Mouse (Mus musculus): ENCODE measurements at regions not wholly inside any gene's neighbourhood (a gene's known extent, or its start where the extent isn't known, plus 50 kb on each side); places are given as distances from the start of the nearest gene placed in this dataset.

- no peak for DNase-seq (ENCODE audit: low spot score)
- WGBS, result 67% methylated on average over 10 of the region's 10 CpGs
- H3K4me1 ChIP-seq, result 0 out of 2 replicates have a peak, but pooled peaks cover 2% of the 10 kb centered on the region
- no peak overlapping the region for H3K27ac ChIP-seq
- no peaks in the 10 kb centered on the region for H3K9me3 ChIP-seq (replicated peaks)
- peaks cover 11% of the 10 kb centered on the region; the same call in 1 of the 2 replicates for H3K27me3 ChIP-seq (ENCODE audit: low read depth, poor library complexity, severe bottlenecking)
- no peaks in the 10 kb centered on the region for H3K36me3 ChIP-seq
- no peak overlapping the region for H3K4me3 ChIP-seq
These were observed 161.5 kb upstream of the Zfp64 start for GRCm38 (mm10) chr2:169116841-169117240.

- 82% methylated on average over 4 of the region's 4 CpGs for WGBS
- H3K27me3 ChIP-seq (ENCODE audit: low read depth, poor library complexity, severe bottlenecking), result no peaks in the 10 kb centered on the region
- H3K4me3 ChIP-seq, result no peak overlapping the region
- DNase-seq (ENCODE audit: low spot score), result no peak
- H3K36me3 ChIP-seq, result no peaks in the 10 kb centered on the region
- H3K27ac ChIP-seq, result no peak overlapping the region
- no peaks in the 10 kb centered on the region for H3K9me3 ChIP-seq (replicated peaks)
- H3K4me1 ChIP-seq, result peaks cover 11% of the 10 kb centered on the region
These were observed 153.7 kb upstream of the Zfp64 start for GRCm38 (mm10) chr2:169109044-169109443.

GRCm38 (mm10) chr2:169108037-169108436 is 152.7 kb upstream of the Zfp64 start:
- H3K27ac ChIP-seq, result no peak overlapping the region
- H3K4me1 ChIP-seq, result peaks cover 11% of the 10 kb centered on the region
- WGBS, result 44% methylated on average over 10 of the region's 10 CpGs
- no peak overlapping the region for H3K4me3 ChIP-seq
- no peaks in the 10 kb centered on the region for H3K27me3 ChIP-seq (ENCODE audit: low read depth, poor library complexity, severe bottlenecking)
- H3K36me3 ChIP-seq, result no peaks in the 10 kb centered on the region
- no peaks in the 10 kb centered on the region for H3K9me3 ChIP-seq (replicated peaks)
- DNase-seq (ENCODE audit: low spot score), result peak; percentile 77

GRCm38 (mm10) chr2:169101506-169102261 is 146.3 kb upstream of the Zfp64 start:
- no peaks in the 10 kb centered on the region for H3K36me3 ChIP-seq
- H3K9me3 ChIP-seq (replicated peaks), result no peaks in the 10 kb centered on the region
- peaks cover 5% of the 10 kb centered on the region; the same call in 1 of the 2 replicates for H3K4me1 ChIP-seq
- H3K4me3 ChIP-seq, result no peak overlapping the region
- 91% methylated on average over 13 of the region's 13 CpGs for WGBS
- DNase-seq (ENCODE audit: low spot score), result no peak
- no peaks in the 10 kb centered on the region for H3K27me3 ChIP-seq (ENCODE audit: low read depth, poor library complexity, severe bottlenecking)
- H3K27ac ChIP-seq, result no peak overlapping the region

GRCm38 (mm10) chr2:169100516-169100915 is 145.1 kb upstream of the Zfp64 start:
- Histone ChIP-seq H3K27me3 (ENCODE audit: low read depth, poor library complexity, severe bottlenecking) (no peaks in the 10 kb centered on the region), H3K4me3 (no peak overlapping the region), H3K4me1 (no peaks in the 10 kb centered on the region), H3K36me3 (no peaks in the 10 kb centered on the region), H3K9me3 (replicated peaks) (no peaks in the 10 kb centered on the region), H3K27ac (no peak overlapping the region)
- no peak for DNase-seq (ENCODE audit: low spot score)
- WGBS, result 85% methylated on average over 8 of the region's 10 CpGs

- DNase-seq (ENCODE audit: low spot score), result no peak
- WGBS, result 91% methylated on average over 12 of the region's 12 CpGs
- H3K4me1 ChIP-seq, result no peaks in the 10 kb centered on the region
These were observed 144.3 kb upstream of the Zfp64 start for GRCm38 (mm10) chr2:169099678-169100077.

GRCm38 (mm10) chr2:169098591-169098990 is 143.2 kb upstream of the Zfp64 start:
- H3K36me3 ChIP-seq, result no peaks in the 10 kb centered on the region
- H3K9me3 ChIP-seq (replicated peaks), result no peaks in the 10 kb centered on the region
- H3K4me3 ChIP-seq, result no peak overlapping the region
- H3K27me3 ChIP-seq (ENCODE audit: low read depth, poor library complexity, severe bottlenecking), result no peaks in the 10 kb centered on the region
- DNase-seq (ENCODE audit: low spot score), result no peak
- H3K27ac ChIP-seq, result no peak overlapping the region
- 88% methylated on average over 6 of the region's 6 CpGs for WGBS
- no peaks in the 10 kb centered on the region for H3K4me1 ChIP-seq

More at GRCm38 (mm10) chr2:169099678-169100077, 144.3 kb upstream of the Zfp64 start:
- H3K27me3 ChIP-seq (ENCODE audit: low read depth, poor library complexity, severe bottlenecking), result no peaks in the 10 kb centered on the region
- H3K27ac ChIP-seq, result no peak overlapping the region
- no peak overlapping the region for H3K4me3 ChIP-seq
- H3K9me3 ChIP-seq (replicated peaks), result no peaks in the 10 kb centered on the region
- no peaks in the 10 kb centered on the region for H3K36me3 ChIP-seq

DNA sequence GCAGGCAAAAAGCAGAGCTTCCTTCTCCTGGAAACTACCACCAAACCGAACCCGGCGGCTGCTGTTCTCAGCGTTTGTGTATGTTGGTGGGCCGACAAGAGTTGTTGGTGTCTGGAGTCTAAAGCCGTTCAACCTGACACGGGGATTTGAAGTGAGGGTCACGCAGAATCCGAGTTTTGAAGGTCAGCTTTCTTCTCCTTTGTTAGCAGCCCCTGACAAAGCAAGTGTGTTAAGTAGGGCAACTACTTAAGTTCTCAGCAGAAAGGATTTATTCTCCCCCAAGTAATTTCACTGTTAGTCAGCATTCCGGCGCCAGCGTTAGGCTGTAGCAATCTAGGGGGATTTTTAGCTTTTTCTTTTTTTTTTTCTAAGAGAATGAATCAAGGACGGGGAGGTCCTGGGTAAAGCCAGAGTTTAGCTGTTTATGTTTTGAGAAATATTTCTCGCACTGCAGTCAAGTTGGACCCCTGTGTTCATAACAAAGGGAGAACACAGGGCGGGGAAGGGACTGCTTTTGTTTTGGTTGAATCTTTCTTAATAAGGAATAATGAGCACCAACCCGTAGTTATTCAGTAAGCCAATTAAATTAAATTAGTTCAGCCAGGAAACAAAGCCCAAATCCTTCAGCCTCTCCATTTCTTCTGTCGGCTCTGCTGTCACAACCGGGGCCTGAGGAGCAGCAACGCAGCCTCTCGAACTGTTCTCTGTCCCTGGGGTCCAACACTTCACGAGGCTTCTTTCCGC is 138.8 kb upstream of the Zfp64 start:
- no peak overlapping the region for H3K27ac ChIP-seq
- no peaks in the 10 kb centered on the region for H3K27me3 ChIP-seq (ENCODE audit: low read depth, poor library complexity, severe bottlenecking)
- no peak for DNase-seq (ENCODE audit: low spot score)
- peaks cover 2% of the 10 kb centered on the region for H3K4me1 ChIP-seq
- 89% methylated on average over 22 of the region's 22 CpGs for WGBS
- H3K36me3 ChIP-seq, result no peaks in the 10 kb centered on the region
- H3K4me3 ChIP-seq, result no peak overlapping the region
- 0 out of 2 replicates have a peak, but pooled peaks cover 2% of the 10 kb centered on the region for H3K9me3 ChIP-seq (replicated peaks)

DNA sequence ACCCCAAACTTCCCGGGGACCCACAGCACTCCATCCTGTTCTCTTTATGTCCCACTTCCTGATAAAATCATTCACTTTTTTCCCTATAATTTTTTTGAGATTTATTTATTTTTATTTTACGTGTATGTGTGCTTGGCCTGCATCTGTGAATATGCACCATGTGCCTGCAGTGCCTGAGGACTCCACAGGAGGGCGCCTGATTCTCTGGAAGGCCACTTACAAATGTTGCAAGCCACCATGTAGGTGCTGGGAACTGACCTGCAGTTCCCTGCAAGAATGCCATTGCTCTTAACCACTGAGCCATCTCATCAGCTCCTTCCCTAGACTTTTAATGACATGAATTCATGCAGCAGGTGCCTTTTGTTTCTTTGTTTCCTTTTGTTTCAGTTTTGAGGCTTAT is 134.9 kb upstream of the Zfp64 start:
- no peak for DNase-seq (ENCODE audit: low spot score)
- H3K27ac ChIP-seq, result no peak overlapping the region
- peaks cover 17% of the 10 kb centered on the region for H3K4me1 ChIP-seq
- 0 out of 2 replicates have a peak, but pooled peaks cover 2% of the 10 kb centered on the region for H3K9me3 ChIP-seq (replicated peaks)
- H3K27me3 ChIP-seq (ENCODE audit: low read depth, poor library complexity, severe bottlenecking), result no peaks in the 10 kb centered on the region
- 84% methylated on average over 3 of the region's 3 CpGs for WGBS
- no peak overlapping the region for H3K4me3 ChIP-seq
- H3K36me3 ChIP-seq, result no peaks in the 10 kb centered on the region

- Histone ChIP-seq H3K9me3 (replicated peaks) (0 out of 2 replicates have a peak, but pooled peaks cover 2% of the 10 kb centered on the region), H3K4me1 (peaks cover 17% of the 10 kb centered on the region), H3K27me3 (ENCODE audit: low read depth, poor library complexity, severe bottlenecking) (no peaks in the 10 kb centered on the region), H3K4me3 (no peak overlapping the region), H3K27ac (peak overlapping the region; percentile 51), H3K36me3 (no peaks in the 10 kb centered on the region)
- 80% methylated on average over 16 of the region's 16 CpGs for WGBS
- peak; percentile 55 for DNase-seq (ENCODE audit: low spot score)
These were observed 133.6 kb upstream of the Zfp64 start for GRCm38 (mm10) chr2:169088870-169089484.

DNA sequence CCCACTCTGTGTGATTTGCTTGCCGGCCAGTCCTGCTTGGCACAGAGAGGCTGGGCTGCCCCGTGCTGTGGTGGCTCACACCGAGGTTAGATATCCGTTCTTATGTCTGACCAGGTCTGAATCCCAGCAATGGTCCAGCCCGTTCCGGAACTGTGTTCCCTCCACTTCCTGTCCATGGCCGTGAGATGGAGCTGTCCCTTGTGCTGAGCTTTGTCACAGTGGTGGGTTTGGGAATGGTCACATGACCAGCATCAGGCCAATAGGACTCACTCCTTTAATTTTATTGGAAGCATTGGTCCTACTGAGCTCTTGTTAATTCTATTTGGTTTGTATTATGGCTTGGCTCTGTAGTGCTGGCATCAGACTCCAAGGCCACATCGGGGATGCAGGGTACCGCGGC is 132.9 kb upstream of the Zfp64 start:
- 87% methylated on average over 10 of the region's 10 CpGs for WGBS
- Histone ChIP-seq H3K9me3 (replicated peaks) (0 out of 2 replicates have a peak, but pooled peaks cover 2% of the 10 kb centered on the region), H3K27ac (no peak overlapping the region), H3K36me3 (no peaks in the 10 kb centered on the region), H3K4me1 (peaks cover 17% of the 10 kb centered on the region), H3K27me3 (ENCODE audit: low read depth, poor library complexity, severe bottlenecking) (no peaks in the 10 kb centered on the region), H3K4me3 (no peak overlapping the region)
- DNase-seq (ENCODE audit: low spot score), result no peak

- H3K27me3 ChIP-seq (ENCODE audit: low read depth, poor library complexity, severe bottlenecking), result no peaks in the 10 kb centered on the region
- no peaks in the 10 kb centered on the region for H3K4me1 ChIP-seq
- no peak overlapping the region for H3K27ac ChIP-seq
- H3K4me3 ChIP-seq, result no peak overlapping the region
- peaks cover 1% of the 10 kb centered on the region; the same call in 1 of the 2 replicates for H3K9me3 ChIP-seq (replicated peaks)
- no peak for DNase-seq (ENCODE audit: low spot score)
- H3K36me3 ChIP-seq, result no peaks in the 10 kb centered on the region
These were observed 115.9 kb upstream of the Zfp64 start for GRCm38 (mm10) chr2:169071267-169071666.

Data from limb, embryonic 10.5 days (tissue).